Comparison of ENCODE assay signal across 9 mouse cellular contexts in the genomic region with DNA sequence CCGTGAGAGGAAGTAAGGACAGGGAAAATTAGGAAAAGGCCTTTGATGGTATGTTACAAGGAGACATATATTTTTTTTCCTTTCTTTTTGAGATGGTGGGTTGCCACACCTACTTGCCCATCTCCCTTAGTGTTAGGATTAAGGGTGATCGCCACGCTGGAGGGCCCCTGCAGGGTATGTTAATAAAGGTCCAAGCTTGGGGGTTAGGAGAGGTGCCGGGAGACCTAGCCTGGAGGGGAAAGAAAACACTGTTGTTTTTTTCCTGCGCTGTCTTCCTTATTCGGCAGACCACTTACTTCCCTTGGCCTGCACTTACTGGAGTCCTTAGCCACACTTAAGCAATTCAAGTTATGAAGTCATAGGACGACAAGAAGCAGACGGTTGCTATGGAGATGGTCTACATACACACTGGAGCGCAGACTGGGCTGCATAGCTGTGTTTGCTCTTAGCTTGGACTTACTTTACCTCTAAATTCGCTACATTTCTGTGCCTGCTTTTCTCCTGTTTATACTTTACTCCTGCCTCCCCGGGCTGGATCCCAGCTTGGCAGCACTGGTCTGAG. TPM values are rescaled to one million over a fixed set of nuclear protein-coding genes. Genes with fewer than 3 reads are reported as not detected.
A peak's percentile ranks its signal among the peaks of the same experiment; 100 is the strongest.
DNase-seq lines count a peak whose midpoint lies in the region; ATAC-seq and TF ChIP-seq lines count a peak whose summit lies in the region.
"Had no signal": no experiment of that assay in that cellular context is flagged by ENCODE, and none has a peak within 500 bp of the region (broad histone marks: within the 10 kb centered on the region; RNA-seq: fewer than 3 reads in every experiment).

No protein-coding gene starts in this region.

- no peak overlapping the region for H3K4me3 ChIP-seq in liver, adult 2 months (ENCODE audit: insufficient read depth, low read depth, low read length)
- H3K4me3 ChIP-seq in embryonic facial prominence, embryonic 12.5 days, result no peak overlapping the region
- no peak overlapping the region for H3K4me3 ChIP-seq in liver, embryonic 12.5 days
- no peak overlapping the region for H3K4me3 ChIP-seq in stomach, embryonic 14.5 days (ENCODE audit: low read depth, low read length)
- H3K4me3 ChIP-seq: embryonic facial prominence, embryonic 15.5 days; neural tube, embryonic 13.5 days had no signal

- H3K27ac ChIP-seq in liver, adult 2 months (replicated peaks; ENCODE audit: insufficient read depth, low read depth, low read length), result 0 out of 2 replicates have a peak overlapping the region, but pooled peaks have one; percentile 27
- peak overlapping the region; percentile 57; the same call in 1 of the 2 replicates for H3K27ac ChIP-seq in embryonic facial prominence, embryonic 12.5 days
- peak overlapping the region; percentile 41; the same call in 1 of the 2 replicates for H3K27ac ChIP-seq in liver, embryonic 12.5 days
- peak overlapping the region; percentile 30; the same call in 1 of the 2 replicates for H3K27ac ChIP-seq in stomach, embryonic 14.5 days (ENCODE audit: low read length)
- H3K27ac ChIP-seq: embryonic facial prominence, embryonic 15.5 days; neural tube, embryonic 13.5 days had no signal

- TF ChIP-seq CTCF in liver, adult 2 months (IDR thresholded peaks at IDR 0.05; ENCODE audit: low read depth, low read length), result no peak

- H3K9me3 ChIP-seq in embryonic facial prominence, embryonic 12.5 days, result no peaks in the 10 kb centered on the region
- H3K9me3 ChIP-seq in liver, embryonic 12.5 days (replicated peaks), result no peaks in the 10 kb centered on the region
- no peaks in the 10 kb centered on the region for H3K9me3 ChIP-seq in stomach, embryonic 14.5 days (ENCODE audit: control insufficient read depth, low read depth, low read length)
- H3K9me3 ChIP-seq: embryonic facial prominence, embryonic 15.5 days; neural tube, embryonic 13.5 days had no signal

- TF ChIP-seq POLR2A in liver, adult 2 months (IDR thresholded peaks at IDR 0.05; ENCODE audit: extremely low read depth, insufficient read depth, low read length), result no peak

- no peak overlapping the region for H3K9ac ChIP-seq in liver, adult 2 months (ENCODE audit: low read depth, low read length)
- H3K9ac ChIP-seq in embryonic facial prominence, embryonic 12.5 days, result no peak overlapping the region
- H3K9ac ChIP-seq in liver, embryonic 12.5 days, result no peak overlapping the region
- H3K9ac ChIP-seq in stomach, embryonic 14.5 days (replicated peaks; ENCODE audit: low read depth, low read length), result no peak overlapping the region
- H3K9ac ChIP-seq: embryonic facial prominence, embryonic 15.5 days; neural tube, embryonic 13.5 days had no signal

- no peaks in the 10 kb centered on the region; the same call in 1 of the 2 replicates for H3K79me2 ChIP-seq in liver, adult 2 months (ENCODE audit: control insufficient read depth, insufficient read depth, low read length)

- no peaks in the 10 kb centered on the region for H3K27me3 ChIP-seq in liver, adult 2 months (ENCODE audit: control insufficient read depth, insufficient read depth, low read length)
- H3K27me3 ChIP-seq in embryonic facial prominence, embryonic 12.5 days, result no peaks in the 10 kb centered on the region
- H3K27me3 ChIP-seq in liver, embryonic 12.5 days (replicated peaks), result no peaks in the 10 kb centered on the region
- no peaks in the 10 kb centered on the region for H3K27me3 ChIP-seq in stomach, embryonic 14.5 days (ENCODE audit: control insufficient read depth, insufficient read depth, low read length)
- H3K27me3 ChIP-seq: embryonic facial prominence, embryonic 15.5 days; neural tube, embryonic 13.5 days had no signal

- no peak for ATAC-seq in embryonic facial prominence, embryonic 12.5 days (ENCODE audit: insufficient number of reproducible peaks, insufficient read depth, low FRiP score, low TSS enrichment)
- no peak for ATAC-seq in liver, embryonic 12.5 days
- peak; percentile 24; the same call in 1 of the 2 replicates for ATAC-seq in stomach, embryonic 14.5 days (ENCODE audit: insufficient number of reproducible peaks, insufficient read depth, low FRiP score, low read depth)

- H3K4me1 ChIP-seq in liver, adult 2 months (ENCODE audit: control insufficient read depth, insufficient read depth, low read length), result peaks cover 8% of the 10 kb centered on the region
- H3K4me1 ChIP-seq in embryonic facial prominence, embryonic 12.5 days, result peaks cover 18% of the 10 kb centered on the region
- H3K4me1 ChIP-seq in liver, embryonic 12.5 days, result peaks cover 60% of the 10 kb centered on the region
- peaks cover 10% of the 10 kb centered on the region; the same call in 1 of the 2 replicates for H3K4me1 ChIP-seq in stomach, embryonic 14.5 days (ENCODE audit: control insufficient read depth, insufficient read depth, low read length)

- no peak for DNase-seq in liver, adult 2 months (ENCODE audit: extremely low read depth, low read depth, low spot score)
- DNase-seq in liver, result no peak
- no peak for DNase-seq in left cerebral cortex, adult 11 months (ENCODE audit: low spot score)
- no peak for DNase-seq in cerebellum, adult 8-10 months

- no peak overlapping the region for H3K4me2 ChIP-seq in embryonic facial prominence, embryonic 12.5 days (replicated peaks)
- H3K4me2 ChIP-seq in liver, embryonic 12.5 days, result no peak overlapping the region
- H3K4me2 ChIP-seq in stomach, embryonic 14.5 days (replicated peaks; ENCODE audit: low read depth, low read length), result 0 out of 2 replicates have a peak overlapping the region, but pooled peaks have one; percentile 2
- H3K4me2 ChIP-seq: embryonic facial prominence, embryonic 15.5 days; neural tube, embryonic 13.5 days had no signal

- no peaks in the 10 kb centered on the region for H3K36me3 ChIP-seq in liver, adult 2 months (ENCODE audit: control insufficient read depth, insufficient read depth, low read length)
- H3K36me3 ChIP-seq in embryonic facial prominence, embryonic 12.5 days, result no peaks in the 10 kb centered on the region
- no peaks in the 10 kb centered on the region for H3K36me3 ChIP-seq in liver, embryonic 12.5 days
- no peaks in the 10 kb centered on the region for H3K36me3 ChIP-seq in stomach, embryonic 14.5 days (ENCODE audit: control insufficient read depth, insufficient read depth, low read length)
- H3K36me3 ChIP-seq: embryonic facial prominence, embryonic 15.5 days; neural tube, embryonic 13.5 days had no signal

- 66% methylated on average over 11 of the region's 11 CpGs for WGBS in liver, adult 2 months
- 10% methylated on average over 11 of the region's 11 CpGs for WGBS in embryonic facial prominence, embryonic 12.5 days
- 39% methylated on average over 11 of the region's 11 CpGs for WGBS in liver, embryonic 12.5 days (ENCODE audit: insufficient replicate concordance)
- WGBS in stomach, embryonic 14.5 days, result 15% methylated on average over 11 of the region's 11 CpGs

RNA-seq across cellular contexts. Expression of a gene that starts 5.0 kb away (rescaled TPM):
- total RNA-seq in liver, adult 2 months (2014; rRNA removed), result 57.5 and 92.2 TPM in 2 replicates
- 38.7 and 39.4 TPM in 2 replicates for polyA plus RNA-seq in liver, adult 2 months (2012; rRNA removed)
- polyA plus RNA-seq in embryonic facial prominence, embryonic 12.5 days (2016; fragmentation: Nextera tagmentation; extraction: Ambion mirVana), result 69.8 and 74.0 TPM in 2 replicates
- 66.5 and 73.8 TPM in 2 replicates for polyA plus RNA-seq in liver, embryonic 12.5 days (2016; fragmentation: Nextera tagmentation; extraction: Ambion mirVana)
- 47.0 and 61.2 TPM in 2 replicates for polyA plus RNA-seq in stomach, embryonic 14.5 days (2014; fragmentation: Nextera tagmentation; extraction: Ambion mirVana)

RNA-seq across cellular contexts. Expression of a gene that starts 28.8 kb away (rescaled TPM):
- total RNA-seq in liver, adult 2 months (2014; rRNA removed), result 23.5 and 25.1 TPM in 2 replicates
- 5.0 and 5.2 TPM in 2 replicates for polyA plus RNA-seq in liver, adult 2 months (2012; rRNA removed)
- polyA plus RNA-seq in embryonic facial prominence, embryonic 12.5 days (2016; fragmentation: Nextera tagmentation; extraction: Ambion mirVana), result 85.4 and 85.7 TPM in 2 replicates
- polyA plus RNA-seq in liver, embryonic 12.5 days (2016; fragmentation: Nextera tagmentation; extraction: Ambion mirVana), result 42.9 and 45.0 TPM in 2 replicates
- polyA plus RNA-seq in stomach, embryonic 14.5 days (2014; fragmentation: Nextera tagmentation; extraction: Ambion mirVana), result 76.3 and 81.3 TPM in 2 replicates

RNA-seq across cellular contexts. Expression of a gene that starts 34.2 kb away (rescaled TPM):
- total RNA-seq in liver, adult 2 months (2014; rRNA removed), result 0.55 and 1.6 TPM in 2 replicates
- 2.5 and 4.7 TPM in 2 replicates for polyA plus RNA-seq in liver, adult 2 months (2012; rRNA removed)
- polyA plus RNA-seq in embryonic facial prominence, embryonic 12.5 days (2016; fragmentation: Nextera tagmentation; extraction: Ambion mirVana), result 1.5 and 1.6 TPM in 2 replicates
- 0.30 and 0.35 TPM in 2 replicates for polyA plus RNA-seq in liver, embryonic 12.5 days (2016; fragmentation: Nextera tagmentation; extraction: Ambion mirVana)
- 3.1 and 5.3 TPM in 2 replicates for polyA plus RNA-seq in stomach, embryonic 14.5 days (2014; fragmentation: Nextera tagmentation; extraction: Ambion mirVana)
